Mouse (Mus musculus) erythroblast, embryonic 14.5 days (primary cell): ENCODE results near the gene Crhr1. TPM values are rescaled to one million over a fixed set of nuclear protein-coding genes. Genes with fewer than 3 reads are reported as not detected.

Experiments
- H3K27me3 ChIP-seq: 2 replicates; pipeline ENCODE4 v1.6.1; 2012; ENCODE audit warnings: inconsistent platforms; ENCODE audit not compliant: control insufficient read depth
- H3K36me3 ChIP-seq: 2 replicates; pipeline ENCODE4 v1.6.1; 2012; ENCODE audit warnings: mild to moderate bottlenecking, inconsistent platforms; ENCODE audit not compliant: control insufficient read depth
- H3K4me1 ChIP-seq: 2 replicates; pipeline ENCODE4 v1.6.1; 2012; ENCODE audit warnings: inconsistent platforms; ENCODE audit not compliant: control insufficient read depth
- H3K4me3 ChIP-seq: replicated peaks from 2 replicates; pipeline ENCODE3; 2012; ENCODE audit warnings: moderate library complexity, mild to moderate bottlenecking, inconsistent platforms
- H3K9me3 ChIP-seq: 2 replicates; pipeline ENCODE4 v1.6.1; 2012; ENCODE audit warnings: low read length, inconsistent platforms, mixed read lengths; ENCODE audit not compliant: control insufficient read depth
- GATA1 ChIP-seq: IDR thresholded peaks from 2 replicates; pipeline ENCODE4 v1.6.1; 2012; ENCODE audit warnings: low read length, inconsistent platforms, mixed read lengths
- TAL1 ChIP-seq: IDR thresholded peaks from 3 replicates; pipeline ENCODE4 v1.6.1; 2012; ENCODE audit warnings: low read length, inconsistent platforms, mixed read lengths
- polyA plus RNA-seq: library from polyadenylated mRNA; stranded (reverse); fragments of >175 nt; gene quantifications from 2 replicates; pipeline ENCODE4 v1.2.3, GENCODE M21; 2012

Crhr1 gene
- polyA plus RNA-seq, 1 experiment: not detected

GRCm38 (mm10) chr11:104106969-104107368, 25.7 kb upstream of the Crhr1 start:
- Histone ChIP-seq H3K4me3 (no peak overlapping the region), H3K36me3 (no peaks in the 10 kb centered on the region), H3K4me1 (no peaks in the 10 kb centered on the region), H3K27me3 (no peaks in the 10 kb centered on the region), H3K9me3 (no peaks in the 10 kb centered on the region)
- TF ChIP-seq GATA1: no peak
- no peak for TF ChIP-seq TAL1

DNA sequence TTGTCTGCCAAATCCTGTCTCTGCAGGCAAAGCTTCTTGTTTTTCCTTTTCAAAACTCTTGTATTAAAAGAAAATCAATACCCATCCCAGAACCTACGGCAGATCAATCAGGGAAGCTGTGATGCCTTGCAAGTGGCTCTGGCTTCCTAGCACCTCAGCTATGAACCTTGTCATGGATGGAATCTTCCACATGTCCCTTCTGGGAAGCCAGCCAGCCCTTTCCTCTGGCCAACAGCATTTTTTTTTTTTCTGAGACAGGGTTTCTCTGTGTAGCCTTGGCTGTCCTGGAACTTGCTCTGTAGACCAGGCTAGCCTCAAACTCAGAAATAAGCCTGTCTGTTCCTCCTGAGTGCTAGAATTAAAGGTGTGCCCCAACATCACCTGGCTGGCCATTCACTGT, 22.3 kb upstream of the Crhr1 start:
- Histone ChIP-seq H3K4me3 (no peak overlapping the region), H3K36me3 (no peaks in the 10 kb centered on the region), H3K9me3 (no peaks in the 10 kb centered on the region), H3K4me1 (no peaks in the 10 kb centered on the region), H3K27me3 (no peaks in the 10 kb centered on the region)
- TF ChIP-seq GATA1 (no peak), TAL1 (no peak)

- Histone ChIP-seq H3K4me1 (no peaks in the 10 kb centered on the region), H3K9me3 (no peaks in the 10 kb centered on the region), H3K27me3 (no peaks in the 10 kb centered on the region), H3K4me3 (no peak overlapping the region), H3K36me3 (no peaks in the 10 kb centered on the region)
- TF ChIP-seq TAL1 (no peak), GATA1 (no peak)
Observed at GRCm38 (mm10) chr11:104111851-104112250, 20.8 kb upstream of the Crhr1 start.

DNA sequence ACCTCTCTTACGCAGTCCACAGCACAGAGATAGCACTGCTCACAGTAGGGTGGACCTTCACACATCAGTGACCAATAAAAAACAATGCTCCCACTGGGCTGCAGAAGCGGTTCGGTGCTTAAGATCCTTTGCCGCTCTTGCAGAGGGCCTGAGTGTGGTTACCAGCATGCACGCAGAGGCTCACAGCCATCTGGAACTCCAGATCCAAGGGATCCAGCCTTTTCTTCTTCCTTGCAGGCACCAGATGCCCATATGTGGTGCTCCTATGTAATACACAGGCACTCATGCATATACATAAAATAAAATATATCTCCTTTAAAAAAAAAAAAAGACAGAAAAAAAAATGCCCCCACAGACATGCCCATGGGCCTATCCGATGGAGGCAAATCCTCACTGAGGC, 19.0 kb upstream of the Crhr1 start:
- TF ChIP-seq GATA1 (no peak), TAL1 (no peak)
- Histone ChIP-seq H3K36me3 (no peaks in the 10 kb centered on the region), H3K4me3 (no peak overlapping the region), H3K9me3 (no peaks in the 10 kb centered on the region), H3K27me3 (no peaks in the 10 kb centered on the region), H3K4me1 (no peaks in the 10 kb centered on the region)

DNA sequence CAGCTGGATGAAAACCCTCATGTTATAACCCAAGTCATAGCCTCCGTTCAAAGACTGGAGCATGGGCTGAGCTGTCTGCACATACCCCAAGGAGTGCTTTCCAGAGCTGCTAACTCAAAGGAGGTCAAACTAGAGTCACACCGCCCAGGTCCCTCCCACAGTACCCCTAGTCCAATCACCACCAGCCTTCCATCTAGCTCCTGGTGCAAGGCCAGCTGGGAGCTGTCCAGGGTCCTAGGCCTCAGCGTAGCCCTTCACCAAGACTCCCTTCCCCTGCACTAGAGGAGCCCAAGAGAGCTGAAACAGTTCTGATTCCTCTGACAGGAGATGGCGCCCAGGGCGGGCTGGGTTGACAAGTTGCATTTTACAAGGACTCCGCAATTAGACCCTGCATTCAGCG, 18.0 kb upstream of the Crhr1 start:
- Histone ChIP-seq H3K4me3 (no peak overlapping the region), H3K4me1 (no peaks in the 10 kb centered on the region), H3K9me3 (no peaks in the 10 kb centered on the region), H3K36me3 (no peaks in the 10 kb centered on the region), H3K27me3 (no peaks in the 10 kb centered on the region)
- TF ChIP-seq GATA1: no peak
- TF ChIP-seq TAL1: no peak

DNA sequence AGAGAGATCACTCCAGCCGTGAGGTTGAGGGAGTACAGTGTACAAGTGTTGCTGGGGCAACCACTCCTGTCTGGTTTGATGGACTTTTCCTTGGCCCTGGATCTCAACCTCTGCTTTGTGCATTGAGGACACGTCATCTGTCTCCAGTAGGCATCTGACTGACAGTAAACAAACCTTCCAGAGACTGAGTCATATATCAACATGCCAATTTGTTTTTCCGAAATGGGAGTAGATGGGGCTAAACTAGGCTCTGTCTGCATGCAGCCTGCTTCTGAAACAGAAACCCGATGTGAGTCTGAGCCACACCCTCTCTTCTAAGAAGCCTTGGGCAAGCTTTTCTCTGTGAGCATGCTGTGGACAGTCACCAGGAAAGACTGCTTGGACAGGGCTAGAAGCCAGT, 14.3 kb upstream of the Crhr1 start:
- no peaks in the 10 kb centered on the region for H3K36me3 ChIP-seq
- TF ChIP-seq GATA1 (no peak), TAL1 (no peak)
- no peak overlapping the region for H3K4me3 ChIP-seq
- H3K27me3 ChIP-seq: no peaks in the 10 kb centered on the region
- H3K9me3 ChIP-seq: no peaks in the 10 kb centered on the region
- H3K4me1 ChIP-seq: no peaks in the 10 kb centered on the region

GRCm38 (mm10) chr11:104122966-104123365, 9.7 kb upstream of the Crhr1 start:
- H3K36me3 ChIP-seq: no peaks in the 10 kb centered on the region
- no peak overlapping the region for H3K4me3 ChIP-seq
- H3K9me3 ChIP-seq: no peaks in the 10 kb centered on the region
- H3K27me3 ChIP-seq: no peaks in the 10 kb centered on the region
- no peaks in the 10 kb centered on the region for H3K4me1 ChIP-seq
- TF ChIP-seq GATA1 (no peak), TAL1 (no peak)

DNA sequence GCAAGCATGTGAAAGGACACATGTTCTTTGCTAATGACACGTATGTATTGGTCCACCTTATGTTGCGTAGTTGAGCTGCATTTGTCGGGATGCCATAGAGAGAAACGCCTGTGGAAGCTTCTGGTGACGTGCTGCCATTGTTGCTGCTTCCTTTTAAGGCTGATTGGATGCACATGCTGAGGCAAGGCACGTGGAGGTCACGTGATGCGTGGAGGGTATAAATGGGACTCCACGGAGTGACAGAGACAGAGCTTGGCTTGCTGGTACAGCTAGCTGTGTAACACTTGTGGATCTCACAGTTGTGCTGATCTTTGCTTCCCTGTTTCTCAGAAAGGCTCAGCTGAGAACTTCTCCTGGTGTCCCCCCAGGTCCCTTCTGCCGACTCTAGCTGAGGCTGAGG, 9.2 kb upstream of the Crhr1 start:
- Histone ChIP-seq H3K4me1 (no peaks in the 10 kb centered on the region), H3K36me3 (no peaks in the 10 kb centered on the region), H3K27me3 (no peaks in the 10 kb centered on the region), H3K9me3 (no peaks in the 10 kb centered on the region), H3K4me3 (no peak overlapping the region)
- TF ChIP-seq GATA1 (no peak), TAL1 (no peak)

- Histone ChIP-seq H3K9me3 (no peaks in the 10 kb centered on the region), H3K4me1 (no peaks in the 10 kb centered on the region), H3K27me3 (no peaks in the 10 kb centered on the region), H3K36me3 (no peaks in the 10 kb centered on the region), H3K4me3 (no peak overlapping the region)
- TF ChIP-seq TAL1 (no peak), GATA1 (no peak)
Observed at GRCm38 (mm10) chr11:104124582-104124981, 8.1 kb upstream of the Crhr1 start.

DNA sequence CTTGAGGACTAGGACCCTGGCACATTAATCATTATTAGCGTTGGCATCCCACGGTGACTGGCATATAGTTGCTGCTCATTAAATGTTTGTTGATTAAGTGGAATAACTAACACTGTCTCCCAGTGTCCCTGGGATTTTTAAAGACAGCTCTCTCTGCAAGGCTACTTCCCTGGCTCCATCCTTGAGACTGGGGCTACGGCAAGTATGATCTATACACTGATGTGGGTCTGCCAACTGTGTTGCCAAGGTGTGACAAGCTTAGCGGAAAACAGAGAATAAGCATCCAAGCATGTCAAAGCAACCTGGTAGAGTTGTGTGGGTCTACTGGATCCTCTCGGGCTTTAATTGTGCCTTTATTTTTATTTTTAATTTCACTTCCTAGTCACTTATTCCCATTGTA, 3.2 kb upstream of the Crhr1 start:
- peaks cover 44% of the 10 kb centered on the region for H3K27me3 ChIP-seq

More for the DNA sequence above, 3.2 kb upstream of the Crhr1 start:
- no peaks in the 10 kb centered on the region for H3K4me1 ChIP-seq
- H3K36me3 ChIP-seq: no peaks in the 10 kb centered on the region
- H3K9me3 ChIP-seq: no peaks in the 10 kb centered on the region
- H3K4me3 ChIP-seq: no peak overlapping the region
- TF ChIP-seq TAL1 (no peak), GATA1 (no peak)
